Mouse (Mus musculus): ENCODE measurements at regions not wholly inside any gene's neighbourhood (a gene's known extent, or its start where the extent isn't known, plus 50 kb on each side); places are given as distances from the start of the nearest gene placed in this dataset.

GRCm38 (mm10) chr17:47146640-47147039 lies 136.3 kb upstream of the Ubr2 start:
- no peak overlapping the region for H3K4me3 ChIP-seq (replicated peaks; ENCODE audit: low read length)
- peaks cover 58% of the 10 kb centered on the region for H3K4me1 ChIP-seq (ENCODE audit: control insufficient read depth, insufficient read depth, low read length)
- WGBS = 92% methylated on average over 4 of the region's 4 CpGs
- H3K27me3 ChIP-seq (ENCODE audit: control insufficient read depth, insufficient read depth, low read length) = no peaks in the 10 kb centered on the region
- H3K4me2 ChIP-seq (ENCODE audit: low read depth, low read length) = no peak overlapping the region
- H3K36me3 ChIP-seq (ENCODE audit: control insufficient read depth, insufficient read depth, low read length) = no peaks in the 10 kb centered on the region
- H3K27ac ChIP-seq (ENCODE audit: low read length) = no peak overlapping the region
- no peaks in the 10 kb centered on the region for H3K9me3 ChIP-seq (replicated peaks; ENCODE audit: control insufficient read depth, low read length)
- no peak overlapping the region for H3K9ac ChIP-seq (ENCODE audit: low read length)
- no peak for ATAC-seq (ENCODE audit: insufficient read depth, low FRiP score)

GRCm38 (mm10) chr17:47145590-47145989 lies 135.2 kb upstream of the Ubr2 start:
- Histone ChIP-seq H3K36me3 (ENCODE audit: control insufficient read depth, insufficient read depth, low read length) (no peaks in the 10 kb centered on the region), H3K9me3 (replicated peaks; ENCODE audit: control insufficient read depth, low read length) (no peaks in the 10 kb centered on the region), H3K4me1 (ENCODE audit: control insufficient read depth, insufficient read depth, low read length) (peaks cover 47% of the 10 kb centered on the region), H3K4me2 (ENCODE audit: low read depth, low read length) (no peak overlapping the region), H3K27ac (ENCODE audit: low read length) (no peak overlapping the region), H3K9ac (ENCODE audit: low read length) (no peak overlapping the region), H3K27me3 (ENCODE audit: control insufficient read depth, insufficient read depth, low read length) (no peaks in the 10 kb centered on the region), H3K4me3 (replicated peaks; ENCODE audit: low read length) (no peak overlapping the region)
- no peak for ATAC-seq (ENCODE audit: insufficient read depth, low FRiP score)
- 96% methylated on average over 16 of the region's 16 CpGs for WGBS

- H3K9ac ChIP-seq (ENCODE audit: low read length) = no peak overlapping the region
- peak overlapping the region; percentile 82; the same call in 1 of the 2 replicates for H3K4me2 ChIP-seq (ENCODE audit: low read depth, low read length)
- no peaks in the 10 kb centered on the region for H3K9me3 ChIP-seq (replicated peaks; ENCODE audit: control insufficient read depth, low read length)
- no peaks in the 10 kb centered on the region for H3K36me3 ChIP-seq (ENCODE audit: control insufficient read depth, insufficient read depth, low read length)
- H3K27me3 ChIP-seq (ENCODE audit: control insufficient read depth, insufficient read depth, low read length) = no peaks in the 10 kb centered on the region
- no peak overlapping the region for H3K4me3 ChIP-seq (replicated peaks; ENCODE audit: low read length)
- H3K4me1 ChIP-seq (ENCODE audit: control insufficient read depth, insufficient read depth, low read length) = peaks cover 45% of the 10 kb centered on the region
- 72% methylated on average over 9 of the region's 9 CpGs for WGBS
- H3K27ac ChIP-seq (ENCODE audit: low read length) = peak overlapping the region; percentile 43; the same call in 1 of the 2 replicates
- no peak for ATAC-seq (ENCODE audit: insufficient read depth, low FRiP score)
Measured at GRCm38 (mm10) chr17:47144996-47145395, 134.6 kb upstream of the Ubr2 start.

GRCm38 (mm10) chr17:47144460-47144859 lies 134.1 kb upstream of the Ubr2 start:
- 44% methylated on average over 7 of the region's 7 CpGs for WGBS

GRCm38 (mm10) chr17:47143898-47144297 lies 133.5 kb upstream of the Ubr2 start:
- peak overlapping the region; percentile 82 for H3K4me2 ChIP-seq (ENCODE audit: low read depth, low read length)
- peak overlapping the region; percentile 77; the same call in 1 of the 2 replicates for H3K4me3 ChIP-seq (replicated peaks; ENCODE audit: low read length)
- H3K9ac ChIP-seq (ENCODE audit: low read length) = peak overlapping the region; percentile 7; the same call in 1 of the 2 replicates
- no peaks in the 10 kb centered on the region for H3K36me3 ChIP-seq (ENCODE audit: control insufficient read depth, insufficient read depth, low read length)
- H3K9me3 ChIP-seq (replicated peaks; ENCODE audit: control insufficient read depth, low read length) = no peaks in the 10 kb centered on the region
- 33% methylated on average over 7 of the region's 7 CpGs for WGBS
- H3K27ac ChIP-seq (ENCODE audit: low read length) = peak overlapping the region; percentile 43; the same call in 1 of the 2 replicates
- ATAC-seq (ENCODE audit: insufficient read depth, low FRiP score) = no peak
- H3K4me1 ChIP-seq (ENCODE audit: control insufficient read depth, insufficient read depth, low read length) = peaks cover 41% of the 10 kb centered on the region
- H3K27me3 ChIP-seq (ENCODE audit: control insufficient read depth, insufficient read depth, low read length) = no peaks in the 10 kb centered on the region

More at GRCm38 (mm10) chr17:47144460-47144859, 134.1 kb upstream of the Ubr2 start:
- Histone ChIP-seq H3K4me2 (ENCODE audit: low read depth, low read length) (peak overlapping the region; percentile 82), H3K4me1 (ENCODE audit: control insufficient read depth, insufficient read depth, low read length) (peaks cover 42% of the 10 kb centered on the region), H3K4me3 (replicated peaks; ENCODE audit: low read length) (no peak overlapping the region), H3K27me3 (ENCODE audit: control insufficient read depth, insufficient read depth, low read length) (no peaks in the 10 kb centered on the region), H3K9me3 (replicated peaks; ENCODE audit: control insufficient read depth, low read length) (no peaks in the 10 kb centered on the region), H3K27ac (ENCODE audit: low read length) (peak overlapping the region; percentile 43; the same call in 1 of the 2 replicates), H3K36me3 (ENCODE audit: control insufficient read depth, insufficient read depth, low read length) (no peaks in the 10 kb centered on the region), H3K9ac (ENCODE audit: low read length) (no peak overlapping the region)
- ATAC-seq (ENCODE audit: insufficient read depth, low FRiP score) = no peak

GRCm38 (mm10) chr17:47142885-47143284 lies 132.5 kb upstream of the Ubr2 start:
- no peaks in the 10 kb centered on the region for H3K36me3 ChIP-seq (ENCODE audit: control insufficient read depth, insufficient read depth, low read length)
- H3K27me3 ChIP-seq (ENCODE audit: control insufficient read depth, insufficient read depth, low read length) = no peaks in the 10 kb centered on the region
- ATAC-seq (ENCODE audit: insufficient read depth, low FRiP score) = no peak
- peak overlapping the region; percentile 77 for H3K4me3 ChIP-seq (replicated peaks; ENCODE audit: low read length)
- H3K9me3 ChIP-seq (replicated peaks; ENCODE audit: control insufficient read depth, low read length) = no peaks in the 10 kb centered on the region
- 9% methylated on average over 7 of the region's 7 CpGs for WGBS
- H3K9ac ChIP-seq (ENCODE audit: low read length) = peak overlapping the region; percentile 91
- H3K27ac ChIP-seq (ENCODE audit: low read length) = peak overlapping the region; percentile 99; the same call in 1 of the 2 replicates
- peak overlapping the region; percentile 82 for H3K4me2 ChIP-seq (ENCODE audit: low read depth, low read length)
- H3K4me1 ChIP-seq (ENCODE audit: control insufficient read depth, insufficient read depth, low read length) = peaks cover 35% of the 10 kb centered on the region

- Histone ChIP-seq H3K36me3 (ENCODE audit: control insufficient read depth, insufficient read depth, low read length) (no peaks in the 10 kb centered on the region), H3K4me1 (ENCODE audit: control insufficient read depth, insufficient read depth, low read length) (peaks cover 32% of the 10 kb centered on the region), H3K9ac (ENCODE audit: low read length) (peak overlapping the region; percentile 91), H3K9me3 (replicated peaks; ENCODE audit: control insufficient read depth, low read length) (no peaks in the 10 kb centered on the region), H3K4me2 (ENCODE audit: low read depth, low read length) (peak overlapping the region; percentile 82), H3K4me3 (replicated peaks; ENCODE audit: low read length) (peak overlapping the region; percentile 77), H3K27ac (ENCODE audit: low read length) (peak overlapping the region; percentile 99), H3K27me3 (ENCODE audit: control insufficient read depth, insufficient read depth, low read length) (no peaks in the 10 kb centered on the region)
- ATAC-seq (ENCODE audit: insufficient read depth, low FRiP score) = no peak
- WGBS = 3% methylated on average over 7 of the region's 7 CpGs
Measured at GRCm38 (mm10) chr17:47142276-47142675, 131.9 kb upstream of the Ubr2 start.

- ATAC-seq (ENCODE audit: insufficient read depth, low FRiP score) = no peak
- Histone ChIP-seq H3K27ac (ENCODE audit: low read length) (peak overlapping the region; percentile 99), H3K36me3 (ENCODE audit: control insufficient read depth, insufficient read depth, low read length) (no peaks in the 10 kb centered on the region), H3K4me2 (ENCODE audit: low read depth, low read length) (peak overlapping the region; percentile 82), H3K27me3 (ENCODE audit: control insufficient read depth, insufficient read depth, low read length) (no peaks in the 10 kb centered on the region), H3K4me1 (ENCODE audit: control insufficient read depth, insufficient read depth, low read length) (peaks cover 32% of the 10 kb centered on the region), H3K9ac (ENCODE audit: low read length) (peak overlapping the region; percentile 91), H3K9me3 (replicated peaks; ENCODE audit: control insufficient read depth, low read length) (no peaks in the 10 kb centered on the region), H3K4me3 (replicated peaks; ENCODE audit: low read length) (peak overlapping the region; percentile 77)
- under 1% methylated on average over 12 of the region's 12 CpGs for WGBS
Measured at GRCm38 (mm10) chr17:47141843-47142215, 131.5 kb upstream of the Ubr2 start.

- Histone ChIP-seq H3K4me1 (ENCODE audit: control insufficient read depth, insufficient read depth, low read length) (peaks cover 32% of the 10 kb centered on the region), H3K9me3 (replicated peaks; ENCODE audit: control insufficient read depth, low read length) (no peaks in the 10 kb centered on the region), H3K4me2 (ENCODE audit: low read depth, low read length) (peak overlapping the region; percentile 82), H3K4me3 (replicated peaks; ENCODE audit: low read length) (peak overlapping the region; percentile 77), H3K27me3 (ENCODE audit: control insufficient read depth, insufficient read depth, low read length) (no peaks in the 10 kb centered on the region), H3K36me3 (ENCODE audit: control insufficient read depth, insufficient read depth, low read length) (no peaks in the 10 kb centered on the region), H3K9ac (ENCODE audit: low read length) (peak overlapping the region; percentile 91), H3K27ac (ENCODE audit: low read length) (peak overlapping the region; percentile 99)
- ATAC-seq (ENCODE audit: insufficient read depth, low FRiP score) = peak; percentile 75
- WGBS = under 1% methylated on average over 35 of the region's 35 CpGs
Measured at GRCm38 (mm10) chr17:47140969-47141842, 130.8 kb upstream of the Ubr2 start.

All from stomach, embryonic 16.5 days (tissue).